Mouse (Mus musculus): Measurements from ENCODE around the gene Mgam.
"Not testable (repeated sequence)": the region's sequence is repeated elsewhere in the genome, so short reads cannot be mapped to it uniquely, and the experiment has no call there.

Gene Mgam

GRCm38 (mm10) chr6:40715705-40716104 is 87.1 kb downstream of the Mgam start:
- no peak for DNase-seq (ENCODE audit: extremely low read depth, low read depth, low spot score)

GRCm38 (mm10) chr6:40728506-40728905 is 99.9 kb downstream of the Mgam start:
- not testable (repeated sequence) for DNase-seq (ENCODE audit: extremely low read depth, low read depth, low spot score)

GRCm38 (mm10) chr6:40739545-40739944 is 110.9 kb downstream of the Mgam start:
- DNase-seq (ENCODE audit: extremely low read depth, low read depth, low spot score) = no peak

DNA sequence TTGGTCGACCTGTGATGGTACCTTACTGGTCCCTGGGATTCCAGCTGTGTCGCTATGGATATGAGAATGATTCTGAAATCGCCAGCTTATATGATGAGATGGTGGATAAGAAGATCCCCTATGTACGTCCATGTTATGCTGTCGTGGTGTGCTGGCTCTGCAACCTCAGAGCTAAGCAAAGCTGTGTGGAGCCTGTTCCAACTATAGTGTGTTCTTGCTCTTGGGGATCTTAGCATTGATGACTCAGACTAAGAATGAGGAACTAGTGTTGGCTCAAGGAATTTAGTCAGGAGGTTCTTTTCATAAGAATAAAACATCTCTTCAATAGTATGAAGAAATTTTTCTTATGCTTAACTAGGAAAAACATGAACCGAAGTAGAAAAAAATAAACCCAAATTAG is 120.4 kb downstream of the Mgam start:
- not testable (repeated sequence) for DNase-seq (ENCODE audit: extremely low read depth, low read depth, low spot score)

DNA sequence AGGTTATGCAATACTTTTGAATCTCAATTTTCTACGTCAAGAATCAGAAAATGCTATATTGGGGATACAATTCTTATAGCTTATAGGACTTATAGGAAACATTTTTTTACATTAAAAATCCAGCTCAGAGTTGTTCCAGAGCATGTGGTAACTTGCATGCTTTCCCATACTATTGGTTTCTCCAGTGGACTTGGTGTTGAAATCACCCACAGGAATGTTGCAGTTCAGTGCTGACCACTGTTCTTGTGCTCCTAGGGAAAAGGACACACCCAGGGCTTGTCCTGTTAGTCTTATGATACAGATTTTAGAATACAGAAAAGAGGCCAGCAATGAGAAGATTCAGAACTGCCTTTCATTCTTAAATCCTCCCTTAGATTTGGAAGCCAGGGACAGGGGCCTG is 127.3 kb downstream of the Mgam start:
- no peak for DNase-seq (ENCODE audit: extremely low read depth, low read depth, low spot score)

DNA sequence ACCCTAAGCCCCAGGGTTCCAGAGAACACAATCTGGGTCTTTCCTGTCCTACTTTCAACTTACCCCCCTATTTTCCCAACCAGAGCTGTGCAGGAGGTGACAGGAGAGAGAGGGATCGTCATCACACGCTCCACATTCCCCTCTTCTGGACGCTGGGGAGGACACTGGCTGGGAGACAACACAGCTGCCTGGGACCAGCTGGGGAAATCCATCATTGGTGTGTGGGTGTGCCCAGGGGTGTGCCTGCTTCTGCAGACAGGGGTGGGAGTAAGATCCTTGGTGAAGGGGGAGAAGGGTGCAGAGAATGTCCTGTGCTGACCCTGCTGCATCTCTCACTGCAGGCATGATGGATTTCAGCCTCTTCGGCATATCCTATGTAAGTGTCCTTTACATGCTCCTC is 128.7 kb downstream of the Mgam start:
- not testable (repeated sequence) for DNase-seq (ENCODE audit: extremely low read depth, low read depth, low spot score)

GRCm38 (mm10) chr6:40774656-40775055 is 146.0 kb downstream of the Mgam start:
- no peak for DNase-seq (ENCODE audit: extremely low read depth, low read depth, low spot score)

DNA sequence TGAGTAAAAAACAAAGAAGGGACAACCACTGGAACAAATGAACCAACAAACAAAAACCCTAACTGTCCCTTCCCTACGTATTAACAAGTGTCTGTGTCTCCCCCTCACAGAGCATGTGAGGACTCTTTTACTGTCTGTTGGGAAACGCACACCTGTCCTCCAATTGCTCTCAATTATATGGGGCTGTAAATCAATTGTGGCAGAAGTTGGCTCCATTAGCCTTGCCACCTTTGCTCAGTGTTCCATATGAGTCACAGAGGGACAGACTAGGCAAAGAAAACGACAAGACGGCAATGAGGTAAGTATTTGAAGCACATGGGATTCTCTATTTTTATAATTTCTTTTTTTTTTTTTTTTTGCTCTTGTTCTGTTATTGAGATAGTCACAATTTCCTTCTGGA is 149.8 kb downstream of the Mgam start:
- DNase-seq (ENCODE audit: extremely low read depth, low read depth, low spot score) = no peak

- no peak for DNase-seq (ENCODE audit: extremely low read depth, low read depth, low spot score)
Observed at GRCm38 (mm10) chr6:40783637-40784036, 155.0 kb downstream of the Mgam start.

DNA sequence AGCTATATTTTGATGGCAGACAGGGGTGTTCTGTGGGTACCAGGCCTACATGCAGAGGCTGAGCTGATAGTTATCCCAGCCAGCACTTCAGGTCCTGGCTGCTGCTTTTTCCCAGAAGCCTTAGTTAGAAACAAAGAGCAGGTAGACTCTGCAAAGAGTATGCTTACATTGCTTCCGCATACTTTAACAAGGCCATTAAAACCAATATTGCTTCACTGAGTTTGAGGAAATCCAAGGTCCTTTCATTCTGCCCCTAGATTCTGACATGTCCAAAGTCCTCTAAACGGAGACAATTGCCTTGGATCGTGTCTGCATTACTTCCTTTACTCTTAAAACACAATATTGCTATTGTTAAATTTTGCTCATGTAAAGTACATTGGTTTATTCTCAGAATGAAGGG is 155.7 kb downstream of the Mgam start:
- DNase-seq (ENCODE audit: extremely low read depth, low read depth, low spot score) = no peak

GRCm38 (mm10) chr6:40795077-40795812 is 166.6 kb downstream of the Mgam start:
- DNase-seq (ENCODE audit: extremely low read depth, low read depth, low spot score) = no peak

GRCm38 (mm10) chr6:40818237-40818902 is 189.7 kb downstream of the Mgam start:
- no peak for DNase-seq (ENCODE audit: extremely low read depth, low read depth, low spot score)
